Mouse (Mus musculus): Measurements from ENCODE around the gene Mboat2. TPM values are rescaled to one million over a fixed set of nuclear protein-coding genes. Genes with fewer than 3 reads are reported as not detected.

The Mboat2 gene
- polyA plus RNA-seq, 1 experiment from 2014 or later, result 49.9 TPM

- Histone ChIP-seq H3K9me3 (no peaks in the 10 kb centered on the region), H3K4me3 (no peak overlapping the region), H3K27ac (no peak overlapping the region), H3K4me2 (no peak overlapping the region), H3K4me1 (peaks cover 12% of the 10 kb centered on the region; the same call in 1 of the 2 replicates), H3K36me3 (peaks cover 19% of the 10 kb centered on the region), H3K27me3 (no peaks in the 10 kb centered on the region), H3K9ac (no peak overlapping the region)
- 79% methylated on average over 3 of the region's 3 CpGs for WGBS
- ATAC-seq (ENCODE audit: insufficient number of reproducible peaks, insufficient read depth, low FRiP score, low TSS enrichment, low read depth), result no peak
These were observed 100.1 kb downstream of the Mboat2 start for GRCm38 (mm10) chr12:24930760-24931159.

- Histone ChIP-seq H3K36me3 (peaks cover 22% of the 10 kb centered on the region), H3K27me3 (no peaks in the 10 kb centered on the region), H3K27ac (no peak overlapping the region), H3K4me3 (no peak overlapping the region), H3K9ac (no peak overlapping the region), H3K9me3 (no peaks in the 10 kb centered on the region), H3K4me2 (no peak overlapping the region), H3K4me1 (peaks cover 11% of the 10 kb centered on the region; the same call in 1 of the 2 replicates)
- ATAC-seq (ENCODE audit: insufficient number of reproducible peaks, insufficient read depth, low FRiP score, low TSS enrichment, low read depth), result no peak
- 51% methylated on average over 6 of the region's 6 CpGs for WGBS
These were observed 101.4 kb downstream of the Mboat2 start for GRCm38 (mm10) chr12:24932120-24932519.

- Histone ChIP-seq H3K9ac (no peak overlapping the region), H3K4me2 (no peak overlapping the region), H3K27ac (no peak overlapping the region), H3K4me3 (no peak overlapping the region), H3K9me3 (no peaks in the 10 kb centered on the region), H3K27me3 (no peaks in the 10 kb centered on the region), H3K36me3 (peaks cover 16% of the 10 kb centered on the region), H3K4me1 (peaks cover 11% of the 10 kb centered on the region; the same call in 1 of the 2 replicates)
- WGBS, result 97% methylated on average over 1 of the region's 1 CpGs
- no peak for ATAC-seq (ENCODE audit: insufficient number of reproducible peaks, insufficient read depth, low FRiP score, low TSS enrichment, low read depth)
These were observed 102.6 kb downstream of the Mboat2 start for GRCm38 (mm10) chr12:24933206-24933775.

GRCm38 (mm10) chr12:24933996-24934395 lies 103.3 kb downstream of the Mboat2 start:
- ATAC-seq (ENCODE audit: insufficient number of reproducible peaks, insufficient read depth, low FRiP score, low TSS enrichment, low read depth), result no peak
- no peak overlapping the region for H3K4me2 ChIP-seq
- H3K9me3 ChIP-seq, result no peaks in the 10 kb centered on the region
- peaks cover 11% of the 10 kb centered on the region; the same call in 1 of the 2 replicates for H3K4me1 ChIP-seq
- WGBS, result 83% methylated on average over 3 of the region's 3 CpGs
- peaks cover 11% of the 10 kb centered on the region; the same call in 1 of the 2 replicates for H3K36me3 ChIP-seq
- H3K27ac ChIP-seq, result no peak overlapping the region
- no peak overlapping the region for H3K9ac ChIP-seq
- no peaks in the 10 kb centered on the region for H3K27me3 ChIP-seq
- H3K4me3 ChIP-seq, result no peak overlapping the region

- H3K27me3 ChIP-seq, result no peaks in the 10 kb centered on the region
- H3K27ac ChIP-seq, result no peak overlapping the region
- WGBS, result 47% methylated on average over 1 of the region's 1 CpGs
- H3K36me3 ChIP-seq, result peaks cover 31% of the 10 kb centered on the region
- no peak for ATAC-seq (ENCODE audit: insufficient number of reproducible peaks, insufficient read depth, low FRiP score, low TSS enrichment, low read depth)
- no peaks in the 10 kb centered on the region for H3K9me3 ChIP-seq
- peaks cover 11% of the 10 kb centered on the region; the same call in 1 of the 2 replicates for H3K4me1 ChIP-seq
- no peak overlapping the region for H3K4me3 ChIP-seq
- H3K4me2 ChIP-seq, result no peak overlapping the region
- H3K9ac ChIP-seq, result no peak overlapping the region
These were observed 105.6 kb downstream of the Mboat2 start for GRCm38 (mm10) chr12:24936281-24936680.

GRCm38 (mm10) chr12:24939372-24939771 lies 108.7 kb downstream of the Mboat2 start:
- ATAC-seq (ENCODE audit: insufficient number of reproducible peaks, insufficient read depth, low FRiP score, low TSS enrichment, low read depth), result no peak
- Histone ChIP-seq H3K4me2 (no peak overlapping the region), H3K9me3 (no peaks in the 10 kb centered on the region), H3K9ac (no peak overlapping the region), H3K4me3 (no peak overlapping the region), H3K4me1 (peaks cover 4% of the 10 kb centered on the region; the same call in 1 of the 2 replicates), H3K36me3 (peaks cover 50% of the 10 kb centered on the region), H3K27ac (no peak overlapping the region), H3K27me3 (no peaks in the 10 kb centered on the region)
- WGBS, result 91% methylated on average over 8 of the region's 8 CpGs

GRCm38 (mm10) chr12:24942619-24943287 lies 112.1 kb downstream of the Mboat2 start:
- H3K4me2 ChIP-seq, result no peak overlapping the region
- 81% methylated on average over 9 of the region's 9 CpGs for WGBS
- H3K4me3 ChIP-seq, result no peak overlapping the region
- no peaks in the 10 kb centered on the region for H3K9me3 ChIP-seq
- no peak for ATAC-seq (ENCODE audit: insufficient number of reproducible peaks, insufficient read depth, low FRiP score, low TSS enrichment, low read depth)
- no peak overlapping the region for H3K27ac ChIP-seq
- no peaks in the 10 kb centered on the region for H3K27me3 ChIP-seq
- peaks cover 52% of the 10 kb centered on the region for H3K36me3 ChIP-seq
- H3K9ac ChIP-seq, result no peak overlapping the region
- no peaks in the 10 kb centered on the region for H3K4me1 ChIP-seq

- no peaks in the 10 kb centered on the region for H3K9me3 ChIP-seq
- H3K36me3 ChIP-seq, result peaks cover 52% of the 10 kb centered on the region
- no peak overlapping the region for H3K9ac ChIP-seq
- ATAC-seq (ENCODE audit: insufficient number of reproducible peaks, insufficient read depth, low FRiP score, low TSS enrichment, low read depth), result no peak
- H3K4me2 ChIP-seq, result no peak overlapping the region
- WGBS, result 88% methylated on average over 4 of the region's 4 CpGs
- no peaks in the 10 kb centered on the region for H3K27me3 ChIP-seq
- no peak overlapping the region for H3K4me3 ChIP-seq
- no peaks in the 10 kb centered on the region for H3K4me1 ChIP-seq
- H3K27ac ChIP-seq, result no peak overlapping the region
These were observed 112.7 kb downstream of the Mboat2 start for GRCm38 (mm10) chr12:24943427-24943826.

GRCm38 (mm10) chr12:24944597-24944996 lies 113.9 kb downstream of the Mboat2 start:
- H3K9ac ChIP-seq, result no peak overlapping the region
- no peak for ATAC-seq (ENCODE audit: insufficient number of reproducible peaks, insufficient read depth, low FRiP score, low TSS enrichment, low read depth)
- H3K36me3 ChIP-seq, result peaks cover 54% of the 10 kb centered on the region
- no peaks in the 10 kb centered on the region for H3K9me3 ChIP-seq
- no peak overlapping the region for H3K4me3 ChIP-seq
- no peak overlapping the region for H3K4me2 ChIP-seq
- no peaks in the 10 kb centered on the region for H3K27me3 ChIP-seq
- H3K4me1 ChIP-seq, result no peaks in the 10 kb centered on the region
- 90% methylated on average over 7 of the region's 7 CpGs for WGBS
- H3K27ac ChIP-seq, result no peak overlapping the region

GRCm38 (mm10) chr12:24947065-24947464 lies 116.4 kb downstream of the Mboat2 start:
- H3K4me3 ChIP-seq, result no peak overlapping the region
- no peak overlapping the region for H3K9ac ChIP-seq
- no peaks in the 10 kb centered on the region for H3K27me3 ChIP-seq
- WGBS, result 92% methylated on average over 14 of the region's 14 CpGs
- H3K27ac ChIP-seq, result no peak overlapping the region
- H3K36me3 ChIP-seq, result peaks cover 51% of the 10 kb centered on the region
- H3K4me1 ChIP-seq, result no peaks in the 10 kb centered on the region
- no peak for ATAC-seq (ENCODE audit: insufficient number of reproducible peaks, insufficient read depth, low FRiP score, low TSS enrichment, low read depth)
- no peaks in the 10 kb centered on the region for H3K9me3 ChIP-seq
- no peak overlapping the region for H3K4me2 ChIP-seq

- ATAC-seq (ENCODE audit: insufficient number of reproducible peaks, insufficient read depth, low FRiP score, low TSS enrichment, low read depth), result no peak
- Histone ChIP-seq H3K4me2 (no peak overlapping the region), H3K4me3 (no peak overlapping the region), H3K4me1 (no peaks in the 10 kb centered on the region), H3K27ac (no peak overlapping the region), H3K9me3 (no peaks in the 10 kb centered on the region), H3K36me3 (peaks cover 53% of the 10 kb centered on the region), H3K27me3 (no peaks in the 10 kb centered on the region), H3K9ac (no peak overlapping the region)
- 58% methylated on average over 3 of the region's 3 CpGs for WGBS
These were observed 117.7 kb downstream of the Mboat2 start for GRCm38 (mm10) chr12:24948344-24948743.

- Histone ChIP-seq H3K36me3 (peaks cover 64% of the 10 kb centered on the region), H3K9ac (no peak overlapping the region), H3K27me3 (no peaks in the 10 kb centered on the region), H3K9me3 (no peaks in the 10 kb centered on the region), H3K27ac (no peak overlapping the region), H3K4me1 (no peaks in the 10 kb centered on the region), H3K4me3 (no peak overlapping the region), H3K4me2 (no peak overlapping the region)
- 89% methylated on average over 7 of the region's 7 CpGs for WGBS
- ATAC-seq (ENCODE audit: insufficient number of reproducible peaks, insufficient read depth, low FRiP score, low TSS enrichment, low read depth), result no peak
These were observed 119.8 kb downstream of the Mboat2 start for GRCm38 (mm10) chr12:24950376-24951046.
